Mouse (Mus musculus): ENCODE measurements at regions not wholly inside any gene's neighbourhood (a gene's known extent, or its start where the extent isn't known, plus 50 kb on each side); places are given as distances from the start of the nearest gene placed in this dataset.
A peak's percentile ranks its signal among the peaks of the same experiment; 100 is the strongest.
"Not testable (repeated sequence)": the region's sequence is repeated elsewhere in the genome, so short reads cannot be mapped to it uniquely, and the experiment has no call there.

DNA sequence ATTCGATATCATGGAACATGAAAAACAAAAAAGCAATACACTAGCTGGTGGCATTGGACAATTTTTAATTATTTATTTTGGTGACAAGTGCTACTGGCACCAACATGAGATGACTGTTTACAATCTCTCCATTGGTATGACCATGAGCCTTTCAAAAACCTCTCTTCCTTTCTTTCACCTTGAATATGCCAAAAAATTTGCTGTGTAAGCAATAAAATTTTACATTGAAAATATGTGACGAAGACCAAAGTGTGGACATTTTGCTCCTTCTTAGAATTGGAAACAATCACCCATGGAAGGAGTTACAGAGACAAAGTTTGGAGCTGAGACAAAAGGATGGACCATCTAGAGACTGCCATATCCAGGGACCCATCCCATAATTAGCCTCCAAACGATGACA is 83.4 kb upstream of the Gm49339 start:
- not testable (repeated sequence) for DNase-seq

DNA sequence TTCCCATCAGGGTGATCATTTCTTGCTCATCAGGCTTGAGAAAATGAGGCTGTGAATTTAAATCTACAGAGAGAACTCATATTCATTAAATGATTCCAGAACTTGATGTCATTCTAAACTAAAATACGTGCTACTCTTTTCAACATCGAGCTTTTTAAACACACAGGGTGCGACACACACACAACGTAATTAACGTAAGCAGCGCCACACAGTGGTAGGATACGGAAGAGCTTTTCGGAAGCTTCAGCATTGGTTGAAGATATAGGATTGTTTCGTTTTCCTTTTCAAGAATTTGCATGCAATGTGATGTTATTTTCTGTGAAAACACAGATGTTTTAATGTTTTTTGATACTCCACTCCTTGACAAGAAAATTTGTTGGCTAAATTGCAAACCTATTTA is 75.3 kb upstream of the Gm49339 start:
- peak; percentile 71 for DNase-seq

- DNase-seq = no peak
These were observed 67.6 kb upstream of the Gm49339 start for GRCm38 (mm10) chr10:51412795-51413194.

DNA sequence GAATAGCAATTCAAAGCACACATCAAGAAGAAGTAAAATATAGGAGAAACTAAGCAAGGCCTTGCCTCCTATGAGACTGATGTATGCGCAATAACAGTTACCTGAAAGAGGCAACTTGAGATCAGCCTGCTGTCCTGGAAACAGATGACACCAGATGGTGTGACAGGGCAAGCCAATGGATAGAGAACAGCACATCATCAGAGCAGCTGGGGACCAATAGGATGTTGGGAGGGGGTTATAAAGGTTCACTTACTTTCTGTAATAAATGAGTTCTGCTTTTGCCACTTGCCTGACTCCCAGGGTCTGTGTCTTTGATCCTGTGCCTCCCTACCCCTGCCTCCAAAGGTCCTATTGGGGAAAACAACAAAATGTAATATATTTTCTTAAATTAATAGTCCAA is 65.9 kb upstream of the Gm49339 start:
- no peak for DNase-seq

- no peak for DNase-seq
These were observed 63.7 kb upstream of the Gm49339 start for GRCm38 (mm10) chr10:51416723-51417122.

DNA sequence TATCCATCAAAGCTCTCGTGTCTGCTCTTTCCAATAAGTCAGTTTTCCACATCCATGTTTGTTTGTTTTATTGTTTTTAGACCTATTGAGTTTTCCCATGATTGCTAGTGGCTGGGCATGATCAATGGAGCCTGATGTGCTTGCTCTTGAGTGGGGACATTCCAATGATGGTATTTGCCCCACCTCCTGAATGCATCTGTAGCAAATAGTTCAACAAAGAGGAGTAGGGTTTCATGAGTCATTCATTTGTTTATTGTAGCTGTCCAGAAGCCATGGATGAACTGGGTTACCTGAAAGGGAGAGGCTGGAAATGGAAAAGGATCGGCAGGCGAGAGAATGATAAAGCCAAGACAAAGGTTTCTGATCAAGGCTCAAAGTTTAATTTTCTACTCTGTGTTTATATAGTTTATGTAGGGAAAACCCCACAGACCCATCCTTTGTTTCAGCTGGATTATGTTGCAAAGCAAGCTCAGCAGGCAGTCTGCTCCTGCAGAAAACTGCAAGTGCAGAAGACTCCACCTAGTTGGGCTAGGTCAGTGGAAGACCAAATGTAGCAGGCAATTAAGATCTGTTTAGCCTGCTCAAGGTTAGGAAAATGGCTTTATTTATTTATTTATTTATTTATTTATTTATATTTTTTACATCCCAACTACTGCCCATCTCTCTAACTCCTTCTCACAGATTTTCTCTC is 63.0 kb upstream of the Gm49339 start:
- DNase-seq = no peak

DNA sequence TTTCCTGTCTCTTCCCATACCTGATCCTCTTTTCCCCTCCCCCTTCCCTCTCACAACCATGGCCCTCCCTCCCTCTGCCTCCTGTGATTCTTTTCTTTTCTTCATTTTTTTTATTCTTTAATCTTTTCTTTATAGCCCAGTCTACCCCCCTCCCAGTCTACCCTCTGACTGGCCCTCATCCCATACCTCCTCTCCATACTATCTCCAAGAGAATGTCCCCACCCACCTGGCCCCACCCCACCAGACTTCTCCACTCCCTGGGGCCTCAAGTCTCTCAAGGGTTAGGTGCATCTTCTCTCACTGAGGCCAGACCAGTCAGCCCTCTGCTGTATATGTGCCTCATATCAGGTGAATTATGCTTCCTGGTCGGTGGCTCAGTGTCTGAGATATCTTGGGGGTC is 61.9 kb upstream of the Gm49339 start:
- DNase-seq = no peak

- DNase-seq = no peak
These were observed 57.9 kb upstream of the Gm49339 start for GRCm38 (mm10) chr10:51422501-51422900.
